Comparison of ENCODE assay signal across 10 mouse cellular contexts in genomic region chrX:38084226-38084625, GRCm38 (mm10). TPM values are rescaled to one million over a fixed set of nuclear protein-coding genes. Genes with fewer than 3 reads are reported as not detected.
DNase-seq lines count a peak whose midpoint lies in the region; ATAC-seq and TF ChIP-seq lines count a peak whose summit lies in the region.
"Had no signal": no experiment of that assay in that cellular context is flagged by ENCODE, and none has a peak within 500 bp of the region (broad histone marks: within the 10 kb centered on the region; RNA-seq: fewer than 3 reads in every experiment).

No protein-coding gene starts in this region.

- no peaks in the 10 kb centered on the region for H3K27me3 ChIP-seq in kidney, embryonic 14.5 days (ENCODE audit: control insufficient read depth, insufficient read depth, low read length)
- H3K27me3 ChIP-seq in hindbrain, postnatal 0 days (ENCODE audit: insufficient read depth, low read length), result no peaks in the 10 kb centered on the region
- H3K27me3 ChIP-seq in liver, embryonic 13.5 days, result no peaks in the 10 kb centered on the region
- H3K27me3 ChIP-seq: midbrain, embryonic 12.5 days had no signal

- TF ChIP-seq CTCF in hindbrain, postnatal 0 days (IDR thresholded peaks at IDR 0.05; ENCODE audit: low read depth), result peak; percentile 68

- peak; percentile 26 for DNase-seq in kidney, adult 11 months
- peak; percentile 50 for DNase-seq in NIH3T3 (ENCODE audit: low read depth)
- DNase-seq in cerebellum, postnatal 25 days, result peak; percentile 47 to 72
- DNase-seq in hindbrain, postnatal 0 days (ENCODE audit: low spot score), result peak; percentile 61
- DNase-seq in liver, embryonic 13.5 days, result peak; percentile 1
- peak; percentile 62 for DNase-seq in retina, embryonic 14.5 days (ENCODE audit: low spot score)

- H3K4me2 ChIP-seq in kidney, embryonic 14.5 days (replicated peaks; ENCODE audit: low read depth, low read length), result no peak overlapping the region
- no peak overlapping the region for H3K4me2 ChIP-seq in hindbrain, postnatal 0 days (ENCODE audit: low read depth, low read length)
- H3K4me2 ChIP-seq in liver, embryonic 13.5 days, result no peak overlapping the region
- H3K4me2 ChIP-seq: midbrain, embryonic 12.5 days had no signal

- no peaks in the 10 kb centered on the region for H3K9me3 ChIP-seq in kidney, embryonic 14.5 days (ENCODE audit: control insufficient read depth, low read length)
- no peaks in the 10 kb centered on the region for H3K9me3 ChIP-seq in hindbrain, postnatal 0 days (ENCODE audit: low read length)
- no peaks in the 10 kb centered on the region for H3K9me3 ChIP-seq in liver, embryonic 13.5 days (replicated peaks)
- H3K9me3 ChIP-seq: midbrain, embryonic 12.5 days had no signal

- H3K4me3 ChIP-seq in kidney, embryonic 14.5 days (ENCODE audit: low read length), result no peak overlapping the region
- no peak overlapping the region for H3K4me3 ChIP-seq in hindbrain, postnatal 0 days (ENCODE audit: low read length)
- H3K4me3 ChIP-seq in liver, embryonic 13.5 days (replicated peaks), result no peak overlapping the region
- H3K4me3 ChIP-seq: erythroblast, embryonic 14.5 days; midbrain, embryonic 12.5 days had no signal

- no peak overlapping the region for H3K27ac ChIP-seq in kidney, embryonic 14.5 days (ENCODE audit: low read depth, low read length)
- H3K27ac ChIP-seq in hindbrain, postnatal 0 days, result no peak overlapping the region
- no peak overlapping the region for H3K27ac ChIP-seq in liver, embryonic 13.5 days
- H3K27ac ChIP-seq: midbrain, embryonic 12.5 days had no signal

- H3K4me1 ChIP-seq in kidney, embryonic 14.5 days (ENCODE audit: control insufficient read depth, insufficient read depth, low read length), result no peaks in the 10 kb centered on the region
- H3K4me1 ChIP-seq in hindbrain, postnatal 0 days (ENCODE audit: insufficient read depth, low read length), result no peaks in the 10 kb centered on the region
- H3K4me1 ChIP-seq in liver, embryonic 13.5 days (replicated peaks), result no peaks in the 10 kb centered on the region
- H3K4me1 ChIP-seq: midbrain, embryonic 12.5 days had no signal

- H3K36me3 ChIP-seq in kidney, embryonic 14.5 days (ENCODE audit: control insufficient read depth, insufficient read depth, low read length), result no peaks in the 10 kb centered on the region
- H3K36me3 ChIP-seq in hindbrain, postnatal 0 days (ENCODE audit: insufficient read depth, low read length), result no peaks in the 10 kb centered on the region
- no peaks in the 10 kb centered on the region for H3K36me3 ChIP-seq in liver, embryonic 13.5 days
- H3K36me3 ChIP-seq: midbrain, embryonic 12.5 days had no signal

- no peak for ATAC-seq in kidney, embryonic 14.5 days (ENCODE audit: low FRiP score, low TSS enrichment)
- ATAC-seq in hindbrain, postnatal 0 days, result peak; percentile 66; the same call in 1 of the 2 replicates
- ATAC-seq in liver, embryonic 13.5 days (ENCODE audit: low read depth), result no peak
- ATAC-seq in megakaryocyte-erythroid progenitor cell, adult 5-6 weeks (replicated peaks; ENCODE audit: low FRiP score, low TSS enrichment, poor library complexity, severe bottlenecking), result no peak

- WGBS in kidney, embryonic 14.5 days, result 25% methylated on average over 12 of the region's 12 CpGs
- WGBS in hindbrain, postnatal 0 days, result 21% methylated on average over 12 of the region's 12 CpGs
- 15% methylated on average over 12 of the region's 12 CpGs for WGBS in liver, embryonic 13.5 days (ENCODE audit: insufficient replicate concordance)

- no peak overlapping the region for H3K9ac ChIP-seq in kidney, embryonic 14.5 days (ENCODE audit: low read depth, low read length)
- H3K9ac ChIP-seq in hindbrain, postnatal 0 days (replicated peaks; ENCODE audit: low read length), result no peak overlapping the region
- H3K9ac ChIP-seq in liver, embryonic 13.5 days, result no peak overlapping the region
- H3K9ac ChIP-seq: midbrain, embryonic 12.5 days had no signal

RNA-seq across cellular contexts. Expression of gene Rhox11, which starts 0.7 kb away (rescaled TPM):
- not detected in 2 replicates for polyA plus RNA-seq in kidney, embryonic 14.5 days (2014; fragmentation: Nextera tagmentation; extraction: Ambion mirVana)
- not detected in 2 replicates for total RNA-seq in hindbrain, postnatal 0 days (2014; rRNA removed)
- not detected in 2 replicates for polyA plus RNA-seq in hindbrain, postnatal 0 days (2015; fragmentation: Nextera tagmentation; extraction: Ambion mirVana)
- not detected in 2 replicates for polyA plus RNA-seq in liver, embryonic 13.5 days (2015; fragmentation: Nextera tagmentation; extraction: Ambion mirVana)
- not detected in 2 replicates for total RNA-seq in megakaryocyte-erythroid progenitor cell, adult 5-6 weeks (2014; fragmentation: Nextera tagmentation)
- not detected in 2 replicates for total RNA-seq in megakaryocyte-erythroid progenitor cell, adult 5-6 weeks (2017)
- polyA plus RNA-seq: erythroblast, embryonic 14.5 days; midbrain, embryonic 12.5 days had no signal

RNA-seq across cellular contexts. Expression of gene Rhox10, which starts 18.0 kb away (rescaled TPM):
- not detected in 2 replicates for polyA plus RNA-seq in kidney, embryonic 14.5 days (2014; fragmentation: Nextera tagmentation; extraction: Ambion mirVana)
- not detected in 2 replicates for total RNA-seq in hindbrain, postnatal 0 days (2014; rRNA removed)
- polyA plus RNA-seq in hindbrain, postnatal 0 days (2015; fragmentation: Nextera tagmentation; extraction: Ambion mirVana), result not detected in 2 replicates
- not detected in 2 replicates for polyA plus RNA-seq in liver, embryonic 13.5 days (2015; fragmentation: Nextera tagmentation; extraction: Ambion mirVana)
- not detected in 2 replicates for total RNA-seq in megakaryocyte-erythroid progenitor cell, adult 5-6 weeks (2014; fragmentation: Nextera tagmentation)
- total RNA-seq in megakaryocyte-erythroid progenitor cell, adult 5-6 weeks (2017), result not detected in 2 replicates
- polyA plus RNA-seq: erythroblast, embryonic 14.5 days; midbrain, embryonic 12.5 days had no signal

RNA-seq across cellular contexts. Expression of gene Rhox12, which starts 26.5 kb away (rescaled TPM):
- polyA plus RNA-seq in kidney, embryonic 14.5 days (2014; fragmentation: Nextera tagmentation; extraction: Ambion mirVana), result not detected in 2 replicates
- total RNA-seq in hindbrain, postnatal 0 days (2014; rRNA removed), result not detected in 2 replicates
- not detected in 2 replicates for polyA plus RNA-seq in hindbrain, postnatal 0 days (2015; fragmentation: Nextera tagmentation; extraction: Ambion mirVana)
- polyA plus RNA-seq in liver, embryonic 13.5 days (2015; fragmentation: Nextera tagmentation; extraction: Ambion mirVana), result not detected in 2 replicates
- total RNA-seq in megakaryocyte-erythroid progenitor cell, adult 5-6 weeks (2014; fragmentation: Nextera tagmentation), result not detected in 2 replicates
- not detected in 2 replicates for total RNA-seq in megakaryocyte-erythroid progenitor cell, adult 5-6 weeks (2017)
- polyA plus RNA-seq: erythroblast, embryonic 14.5 days; midbrain, embryonic 12.5 days had no signal

RNA-seq across cellular contexts. Expression of gene Rhox13, which starts 36.8 kb away (rescaled TPM):
- not detected in 2 replicates for polyA plus RNA-seq in kidney, embryonic 14.5 days (2014; fragmentation: Nextera tagmentation; extraction: Ambion mirVana)
- total RNA-seq in hindbrain, postnatal 0 days (2014; rRNA removed), result not detected in 2 replicates
- polyA plus RNA-seq in hindbrain, postnatal 0 days (2015; fragmentation: Nextera tagmentation; extraction: Ambion mirVana), result not detected in 2 replicates
- not detected in 2 replicates for polyA plus RNA-seq in liver, embryonic 13.5 days (2015; fragmentation: Nextera tagmentation; extraction: Ambion mirVana)
- total RNA-seq in megakaryocyte-erythroid progenitor cell, adult 5-6 weeks (2014; fragmentation: Nextera tagmentation), result not detected in 2 replicates
- not detected in 2 replicates for total RNA-seq in megakaryocyte-erythroid progenitor cell, adult 5-6 weeks (2017)
- polyA plus RNA-seq: erythroblast, embryonic 14.5 days; midbrain, embryonic 12.5 days had no signal

RNA-seq across cellular contexts. Expression of gene Btg1-ps2, which starts 41.3 kb away (rescaled TPM):
- polyA plus RNA-seq in kidney, embryonic 14.5 days (2014; fragmentation: Nextera tagmentation; extraction: Ambion mirVana), result not detected in 2 replicates
- total RNA-seq in hindbrain, postnatal 0 days (2014; rRNA removed), result not detected in 2 replicates
- not detected in 2 replicates for polyA plus RNA-seq in hindbrain, postnatal 0 days (2015; fragmentation: Nextera tagmentation; extraction: Ambion mirVana)
- not detected in 2 replicates for polyA plus RNA-seq in liver, embryonic 13.5 days (2015; fragmentation: Nextera tagmentation; extraction: Ambion mirVana)
- not detected in 2 replicates for total RNA-seq in megakaryocyte-erythroid progenitor cell, adult 5-6 weeks (2014; fragmentation: Nextera tagmentation)
- total RNA-seq in megakaryocyte-erythroid progenitor cell, adult 5-6 weeks (2017), result not detected in 2 replicates
- polyA plus RNA-seq: erythroblast, embryonic 14.5 days; midbrain, embryonic 12.5 days had no signal

Comparison
In these comparisons a context has a peak if more than half of its experiments do, and no peak if none do; other contexts are left out.
1. DNase-seq: peak in every context shown above with its lines; median percentile 62 in retina, embryonic 14.5 days; 61 in hindbrain, postnatal 0 days; 60 in cerebellum, postnatal 25 days; 50 in NIH3T3; 26 in kidney, adult 11 months; 1 in liver, embryonic 13.5 days.